Mouse (Mus musculus) neural tube, embryonic 11.5 days (tissue): Measurements from ENCODE around the gene Slc5a11. TPM values are rescaled to one million over a fixed set of nuclear protein-coding genes. Genes with fewer than 3 reads are reported as not detected.

Experiments used
- ATAC-seq: fragments of 200-750 bp; cut with Nextera tagmentation; 2 replicates; pipeline ENCODE4 v1.8.0; 2017; ENCODE audit warnings: moderate number of reproducible peaks, mild to moderate bottlenecking, moderate TSS enrichment, moderate library complexity; ENCODE audit not compliant: insufficient read depth, low FRiP score, low TSS enrichment
- DNase-seq: peaks from one replicate; pipeline ENCODE4 v3.0.0-alpha.2; 2015; ENCODE audit warnings: low spot score
- H3K27ac ChIP-seq: fragments of 300-500 bp; sonication (generic); 2 replicates; pipeline ENCODE4 v1.5.1; 2014; ENCODE audit warnings: low read depth, mild to moderate bottlenecking, low read length
- H3K27me3 ChIP-seq: fragments of 300-500 bp; sonication (generic); 2 replicates; pipeline ENCODE4 v1.6.1; 2014; ENCODE audit warnings: mild to moderate bottlenecking, low read length, mixed read lengths; ENCODE audit not compliant: control insufficient read depth, insufficient read depth
- H3K36me3 ChIP-seq: fragments of 300-500 bp; sonication (generic); 2 replicates; pipeline ENCODE4 v1.6.1; 2014; ENCODE audit warnings: mild to moderate bottlenecking, low read length, moderate library complexity, mixed read lengths; ENCODE audit not compliant: control insufficient read depth, insufficient read depth
- H3K4me1 ChIP-seq: fragments of 300-500 bp; sonication (generic); 2 replicates; pipeline ENCODE4 v1.6.1; 2014; ENCODE audit warnings: low read length, mixed read lengths; ENCODE audit not compliant: control insufficient read depth, insufficient read depth
- H3K4me2 ChIP-seq: fragments of 300-500 bp; sonication (generic); 2 replicates; pipeline ENCODE4 v1.6.1; 2014; ENCODE audit warnings: low read depth, mild to moderate bottlenecking, moderate library complexity
- H3K4me3 ChIP-seq: fragments of 300-500 bp; sonication (generic); 2 replicates; pipeline ENCODE4 v1.5.1; 2014; ENCODE audit warnings: low read depth, low read length
- H3K9ac ChIP-seq: fragments of 300-500 bp; sonication (generic); 2 replicates; pipeline ENCODE4 v1.6.1; 2014; ENCODE audit warnings: mild to moderate bottlenecking, low read length
- H3K9me3 ChIP-seq: fragments of 300-500 bp; sonication (generic); 2 replicates; pipeline ENCODE4 v1.6.1; 2016; ENCODE audit warnings: low read length; ENCODE audit not compliant: control insufficient read depth
- WGBS: fragments of 180-500 bp; shearing (Covaris S2); extraction: QIAGEN DNeasy Blood & Tissue Kit; methylation state at CpG from one replicate; pipeline ENCODE4 v1.1.7; 2014; 5-methylcytosine and 5-hydroxymethylcytosine counted together
- polyA plus RNA-seq: library from polyadenylated mRNA; unstranded; fragments of >200 nt; fragmentation: Nextera tagmentation; extraction: Ambion mirVana; gene quantifications from 2 replicates; pipeline ENCODE4 v1.2.1, GENCODE M21; 2014

Gene Slc5a11
- polyA plus RNA-seq, 1 experiment from 2014 or later: not detected

- H3K36me3 ChIP-seq: peaks cover 4% of the 10 kb centered on the region
- no peak overlapping the region for H3K27ac ChIP-seq
- no peak overlapping the region for H3K9ac ChIP-seq
- no peaks in the 10 kb centered on the region for H3K27me3 ChIP-seq
- H3K9me3 ChIP-seq: no peaks in the 10 kb centered on the region
- H3K4me2 ChIP-seq: no peak overlapping the region
- H3K4me1 ChIP-seq: no peaks in the 10 kb centered on the region
- WGBS: 93% methylated on average over 15 of the region's 15 CpGs
- no peak for ATAC-seq
- DNase-seq: no peak
- H3K4me3 ChIP-seq: no peak overlapping the region
These were observed 14.8 kb upstream of the Slc5a11 start for GRCm38 (mm10) chr7:123199656-123200206.

- no peaks in the 10 kb centered on the region for H3K9me3 ChIP-seq
- H3K4me3 ChIP-seq: no peak overlapping the region
- H3K9ac ChIP-seq: no peak overlapping the region
- no peaks in the 10 kb centered on the region for H3K4me1 ChIP-seq
- 83% methylated on average over 9 of the region's 9 CpGs for WGBS
- H3K27me3 ChIP-seq: no peaks in the 10 kb centered on the region
- no peak overlapping the region for H3K4me2 ChIP-seq
- DNase-seq: no peak
- no peak overlapping the region for H3K27ac ChIP-seq
- no peaks in the 10 kb centered on the region for H3K36me3 ChIP-seq
- no peak for ATAC-seq
These were observed 13.9 kb upstream of the Slc5a11 start for GRCm38 (mm10) chr7:123200722-123201121.

GRCm38 (mm10) chr7:123205261-123205660 is 9.3 kb upstream of the Slc5a11 start:
- DNase-seq (peak; percentile 72), ATAC-seq (no peak)
- Histone ChIP-seq H3K4me2 (no peak overlapping the region), H3K27ac (no peak overlapping the region), H3K9ac (no peak overlapping the region), H3K27me3 (no peaks in the 10 kb centered on the region), H3K4me1 (no peaks in the 10 kb centered on the region), H3K9me3 (no peaks in the 10 kb centered on the region), H3K36me3 (no peaks in the 10 kb centered on the region), H3K4me3 (no peak overlapping the region)
- 36% methylated on average over 14 of the region's 14 CpGs for WGBS

GRCm38 (mm10) chr7:123207561-123207960 is 7.0 kb upstream of the Slc5a11 start:
- H3K9ac ChIP-seq: no peak overlapping the region
- ATAC-seq (no peak), DNase-seq (no peak)
- no peaks in the 10 kb centered on the region for H3K27me3 ChIP-seq
- H3K27ac ChIP-seq: no peak overlapping the region
- no peaks in the 10 kb centered on the region for H3K36me3 ChIP-seq
- no peak overlapping the region for H3K4me3 ChIP-seq
- no peaks in the 10 kb centered on the region for H3K9me3 ChIP-seq
- 80% methylated on average over 6 of the region's 6 CpGs for WGBS
- no peaks in the 10 kb centered on the region for H3K4me1 ChIP-seq
- no peak overlapping the region for H3K4me2 ChIP-seq

- Histone ChIP-seq H3K27ac (no peak overlapping the region), H3K4me3 (no peak overlapping the region), H3K4me2 (no peak overlapping the region), H3K9me3 (no peaks in the 10 kb centered on the region), H3K9ac (no peak overlapping the region), H3K4me1 (no peaks in the 10 kb centered on the region), H3K27me3 (no peaks in the 10 kb centered on the region), H3K36me3 (no peaks in the 10 kb centered on the region)
- no peak for ATAC-seq
- WGBS: 80% methylated on average over 9 of the region's 9 CpGs
- no peak for DNase-seq
These were observed 4.7 kb upstream of the Slc5a11 start for GRCm38 (mm10) chr7:123209864-123210263.

GRCm38 (mm10) chr7:123211461-123211860 is 3.1 kb upstream of the Slc5a11 start:
- 58% methylated on average over 5 of the region's 5 CpGs for WGBS
- no peaks in the 10 kb centered on the region for H3K4me1 ChIP-seq
- ATAC-seq (no peak), DNase-seq (no peak)
- no peak overlapping the region for H3K9ac ChIP-seq
- no peaks in the 10 kb centered on the region for H3K9me3 ChIP-seq
- no peak overlapping the region for H3K27ac ChIP-seq
- no peaks in the 10 kb centered on the region for H3K27me3 ChIP-seq
- H3K4me3 ChIP-seq: no peak overlapping the region
- H3K4me2 ChIP-seq: no peak overlapping the region
- no peaks in the 10 kb centered on the region for H3K36me3 ChIP-seq

GRCm38 (mm10) chr7:123212316-123212715 is 2.3 kb upstream of the Slc5a11 start:
- ATAC-seq: no peak
- no peak overlapping the region for H3K9ac ChIP-seq
- 84% methylated on average over 5 of the region's 5 CpGs for WGBS
- H3K4me1 ChIP-seq: no peaks in the 10 kb centered on the region
- H3K4me3 ChIP-seq: no peak overlapping the region
- no peaks in the 10 kb centered on the region for H3K27me3 ChIP-seq
- H3K9me3 ChIP-seq: no peaks in the 10 kb centered on the region
- no peak overlapping the region for H3K27ac ChIP-seq
- H3K36me3 ChIP-seq: no peaks in the 10 kb centered on the region
- no peak overlapping the region for H3K4me2 ChIP-seq
- DNase-seq: no peak

GRCm38 (mm10) chr7:123215138-123215537 is 558 bp downstream of the Slc5a11 start:
- 79% methylated on average over 2 of the region's 2 CpGs for WGBS

GRCm38 (mm10) chr7:123217448-123218354 is 3.1 kb downstream of the Slc5a11 start:
- Histone ChIP-seq H3K4me3 (no peak overlapping the region), H3K4me1 (no peaks in the 10 kb centered on the region), H3K9me3 (no peaks in the 10 kb centered on the region), H3K9ac (no peak overlapping the region), H3K4me2 (no peak overlapping the region), H3K27ac (no peak overlapping the region), H3K27me3 (no peaks in the 10 kb centered on the region), H3K36me3 (no peaks in the 10 kb centered on the region)
- ATAC-seq (no peak), DNase-seq (no peak)
- WGBS: 77% methylated on average over 7 of the region's 7 CpGs

More at GRCm38 (mm10) chr7:123215138-123215537, 558 bp downstream of the Slc5a11 start:
- no peak overlapping the region for H3K9ac ChIP-seq
- no peaks in the 10 kb centered on the region for H3K9me3 ChIP-seq
- no peaks in the 10 kb centered on the region for H3K4me1 ChIP-seq
- no peaks in the 10 kb centered on the region for H3K36me3 ChIP-seq
- H3K4me3 ChIP-seq: no peak overlapping the region
- DNase-seq: no peak
- no peak overlapping the region for H3K27ac ChIP-seq
- no peak overlapping the region for H3K4me2 ChIP-seq
- no peaks in the 10 kb centered on the region for H3K27me3 ChIP-seq
- ATAC-seq: no peak
